Mouse (Mus musculus) thymus, postnatal 10 days (tissue): ENCODE results near the gene Olfr272.

Source experiments
- DNase-seq, 2 experiments: peaks; one replicate each; pipeline ENCODE4 v3.0.0; 2021; ENCODE audit warnings: low spot score in 2 of 2

Gene Olfr272

DNA sequence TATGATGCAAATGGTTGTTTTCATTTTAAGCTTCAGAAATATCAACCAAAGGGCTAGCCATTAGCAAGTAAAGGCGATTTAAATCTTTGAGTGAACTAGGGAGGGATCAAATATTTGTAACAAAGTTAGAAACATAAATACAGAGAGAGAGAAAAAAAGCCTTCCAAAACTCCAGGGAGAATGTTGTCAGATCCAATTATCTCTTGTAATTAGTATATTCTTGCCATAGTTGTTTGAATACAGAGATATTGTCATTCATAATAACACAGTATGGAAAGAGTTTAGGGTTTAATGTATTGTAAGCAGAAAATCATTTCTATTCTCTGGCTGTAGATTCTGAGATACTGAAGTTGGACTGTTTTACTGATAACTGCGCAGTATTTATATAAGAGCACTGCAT lies at the start of gene Olfr272:
Gene Olfr272, minus strand, starts transcription at position 101 of the 400 bp plus-strand sequence.
- no peak for DNase-seq

DNA sequence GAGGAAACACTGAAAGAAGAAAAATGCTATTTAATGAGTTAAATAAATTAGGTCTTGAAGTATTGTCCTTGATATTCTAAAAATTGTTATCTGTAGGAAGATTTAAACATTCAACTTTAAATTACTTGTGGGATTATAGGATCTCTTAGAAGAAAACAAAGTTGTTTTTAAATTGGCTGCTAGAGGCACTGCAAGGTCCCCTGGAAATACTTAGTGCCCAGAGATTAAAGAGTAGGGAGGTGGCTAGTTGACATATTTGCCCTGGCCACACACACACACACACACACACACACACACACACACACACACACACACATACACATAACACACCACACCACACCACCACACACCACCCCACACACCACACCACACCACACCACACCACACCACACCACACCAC lies 45.3 kb upstream of the Olfr272 start, which contains the start of gene Olfr270:
Gene Olfr270, plus strand, starts transcription at position 301 of the 400 bp plus-strand sequence.
- no peak for DNase-seq

DNA sequence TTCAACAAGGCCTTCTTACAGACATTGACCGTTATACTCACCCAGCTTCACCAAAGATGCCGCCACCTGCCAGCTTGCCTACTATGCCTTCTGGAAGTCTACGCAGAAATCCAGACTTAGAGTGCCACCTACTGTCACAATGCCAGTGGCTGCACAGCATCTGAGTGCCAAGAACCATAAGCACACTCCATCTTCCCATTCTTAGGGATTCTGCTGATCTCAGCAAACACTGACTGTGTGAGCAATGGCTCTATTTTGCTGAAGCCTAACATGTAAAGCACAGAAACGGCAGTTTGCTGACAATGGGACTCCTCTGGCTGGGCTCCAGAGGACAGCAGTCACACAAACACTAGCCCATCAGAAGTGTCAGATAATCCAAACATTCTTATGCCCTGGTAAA lies 39.7 kb upstream of the Olfr272 start:
- DNase-seq = no peak

DNA sequence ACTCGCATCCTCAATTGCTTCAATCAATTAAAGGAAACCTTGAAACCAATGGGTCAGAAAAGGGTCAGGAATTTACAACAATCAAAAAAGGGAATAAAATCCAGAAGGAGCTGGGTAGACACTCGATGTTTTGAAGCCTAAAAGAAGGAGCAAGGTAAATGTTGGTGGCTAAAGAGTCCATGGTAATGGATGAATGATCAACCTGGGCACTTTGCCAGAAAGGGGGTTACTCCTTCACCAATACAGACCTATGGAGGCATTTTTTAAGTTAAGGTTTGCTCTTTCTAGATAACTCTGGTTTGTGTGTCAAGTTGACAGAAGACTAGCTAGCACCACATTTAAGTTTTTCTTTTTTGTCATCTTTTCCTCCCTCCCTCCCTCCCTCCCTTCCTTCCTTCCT lies 30.0 kb upstream of the Olfr272 start:
- DNase-seq = no peak

DNA sequence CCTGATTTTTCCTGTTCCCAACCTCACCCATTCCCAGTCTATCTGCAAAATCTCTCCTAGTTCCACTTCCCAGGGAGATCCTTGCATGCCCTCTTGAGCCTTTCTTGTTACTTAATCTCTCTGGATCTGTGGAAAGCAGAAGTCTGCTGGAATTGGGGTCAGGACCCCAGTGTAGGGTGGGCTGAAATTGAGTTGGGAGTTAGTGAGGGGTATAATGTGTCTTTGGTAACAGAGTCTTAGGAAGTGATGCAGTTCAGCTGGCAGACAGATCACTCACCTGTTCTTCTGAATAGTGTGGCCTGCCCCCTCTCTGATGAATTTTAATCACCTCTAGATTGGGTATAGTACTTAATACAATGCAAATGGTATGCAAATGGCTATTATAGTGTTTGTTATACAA lies 27.7 kb upstream of the Olfr272 start:
- DNase-seq = no peak

DNA sequence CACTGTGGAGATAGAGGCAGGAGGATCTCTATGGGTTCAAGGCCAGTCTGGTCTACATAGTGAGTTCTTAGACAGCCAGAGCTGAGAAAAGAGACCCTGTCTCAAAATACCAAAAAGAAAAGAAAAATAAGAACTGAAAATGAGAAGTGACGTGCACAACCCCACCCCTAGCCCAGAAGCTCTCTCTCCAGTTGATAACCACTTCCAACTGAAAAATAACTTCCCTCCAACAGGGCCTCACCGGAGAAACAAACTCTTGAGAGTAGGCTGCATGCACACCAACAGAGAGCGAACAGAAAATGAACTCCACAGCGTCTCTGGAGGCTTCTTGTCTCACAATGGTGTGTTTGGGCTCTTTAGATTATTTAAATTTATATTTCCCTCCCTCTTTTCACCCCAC lies 11.5 kb upstream of the Olfr272 start:
- DNase-seq = no peak

DNA sequence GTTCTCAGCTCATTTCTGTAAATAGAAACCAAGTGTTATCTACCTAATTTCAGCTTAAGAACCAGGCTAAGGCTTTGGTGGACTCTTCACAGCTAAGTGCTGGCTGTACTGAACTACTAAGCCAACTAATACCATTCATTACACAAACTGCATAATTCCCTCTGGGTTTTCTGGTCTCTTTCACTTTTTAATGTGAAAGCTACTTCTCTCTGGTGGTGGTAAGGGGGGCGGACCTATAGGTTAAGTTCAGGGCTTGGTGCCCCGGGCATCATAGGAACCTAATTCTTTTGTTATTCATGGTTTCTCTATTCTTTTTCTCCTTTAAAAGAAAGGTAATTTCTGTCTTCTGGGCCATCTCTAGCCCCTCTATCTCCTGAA lies 1.7 kb downstream of the Olfr272 start:
- no peak for DNase-seq

DNA sequence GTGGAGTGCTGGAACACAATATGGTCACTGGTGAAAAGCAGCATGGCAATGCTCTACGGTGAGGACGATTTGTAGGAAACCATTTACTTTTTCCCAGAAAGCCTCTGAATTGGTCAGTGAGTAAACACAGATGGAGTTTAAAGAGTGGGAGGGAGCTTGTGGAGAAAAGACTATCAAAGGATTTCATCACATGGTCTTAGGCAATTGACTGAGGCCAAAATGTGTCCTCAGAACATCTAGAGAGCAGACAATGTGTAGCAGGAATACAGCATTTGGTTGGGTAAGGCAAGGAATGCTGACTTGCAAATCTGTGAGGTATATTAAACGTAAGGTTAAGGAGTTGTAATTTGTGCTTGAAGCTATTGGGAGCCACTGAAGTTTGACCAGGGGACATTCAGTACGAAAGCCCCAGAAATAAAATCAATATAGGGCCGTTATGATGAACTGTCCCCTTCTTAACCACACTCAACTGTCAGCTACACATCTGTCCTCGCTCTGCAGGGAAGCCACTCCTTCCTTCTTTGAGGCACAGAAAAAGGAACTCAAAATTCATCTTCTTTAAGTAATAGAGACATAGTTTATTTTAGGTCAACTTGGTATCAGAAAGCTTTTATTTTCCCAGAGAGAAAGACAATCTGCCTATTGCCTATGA lies 2.2 kb downstream of the Olfr272 start:
- no peak for DNase-seq

DNA sequence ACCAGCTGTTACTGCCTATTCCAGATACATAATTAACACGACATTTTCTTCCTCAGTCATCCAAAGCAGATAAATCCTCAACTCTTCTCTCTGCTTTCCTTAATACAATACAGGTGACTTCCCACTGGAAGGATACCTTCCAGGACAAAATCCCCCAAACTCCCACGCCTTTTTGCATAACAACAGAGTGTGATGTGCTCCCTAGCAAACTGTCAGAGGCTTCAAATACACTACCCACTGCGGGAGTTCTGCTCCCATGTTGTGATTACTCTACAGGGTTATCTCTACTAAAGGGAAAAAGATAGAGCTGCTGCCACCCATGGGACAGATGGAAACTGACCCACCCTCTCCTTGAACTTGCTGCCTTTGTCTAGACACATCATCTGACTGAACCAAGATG lies 6.6 kb downstream of the Olfr272 start:
- no peak for DNase-seq

DNA sequence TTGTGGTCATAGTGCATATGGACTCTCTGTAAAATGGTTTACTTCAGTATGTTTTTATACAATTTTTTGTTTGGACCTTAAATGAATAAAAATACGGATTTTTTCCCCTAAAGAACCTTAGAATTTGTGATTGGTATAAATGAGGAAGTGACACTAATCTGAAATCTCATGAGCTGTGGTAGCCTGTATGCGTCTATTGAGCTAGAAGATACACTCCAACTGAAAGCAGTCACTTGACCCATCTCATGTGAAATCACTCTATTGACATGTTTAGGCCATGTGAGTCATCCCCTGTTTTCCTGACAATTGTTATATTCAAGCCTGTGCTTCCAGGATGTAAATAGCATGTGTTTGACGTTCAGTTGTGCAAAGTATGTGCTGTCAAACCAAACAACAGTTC lies 9.4 kb downstream of the Olfr272 start:
- DNase-seq = no peak

DNA sequence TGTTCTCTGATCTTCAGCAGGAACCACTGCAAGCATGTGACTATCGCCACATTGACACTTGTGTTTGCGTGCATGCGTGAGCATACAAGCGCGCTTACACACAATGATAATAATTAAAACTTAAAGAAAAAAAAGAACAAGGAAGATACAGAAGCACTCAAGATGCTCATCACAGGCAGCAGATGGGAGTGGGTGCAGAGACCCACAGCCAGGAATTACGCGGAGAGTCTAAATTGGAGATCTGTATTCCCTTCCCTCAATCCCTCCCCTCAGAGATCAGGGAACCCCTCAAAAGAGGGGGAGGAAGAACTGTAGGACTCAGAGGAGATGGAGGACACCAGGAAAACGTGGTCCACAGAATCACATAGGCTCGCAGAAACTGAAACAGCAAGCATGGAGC lies 54.8 kb downstream of the Olfr272 start:
- DNase-seq = no peak
